Mouse (Mus musculus): Measurements from ENCODE around the gene Atp6v1g3.

Gene Atp6v1g3

DNA sequence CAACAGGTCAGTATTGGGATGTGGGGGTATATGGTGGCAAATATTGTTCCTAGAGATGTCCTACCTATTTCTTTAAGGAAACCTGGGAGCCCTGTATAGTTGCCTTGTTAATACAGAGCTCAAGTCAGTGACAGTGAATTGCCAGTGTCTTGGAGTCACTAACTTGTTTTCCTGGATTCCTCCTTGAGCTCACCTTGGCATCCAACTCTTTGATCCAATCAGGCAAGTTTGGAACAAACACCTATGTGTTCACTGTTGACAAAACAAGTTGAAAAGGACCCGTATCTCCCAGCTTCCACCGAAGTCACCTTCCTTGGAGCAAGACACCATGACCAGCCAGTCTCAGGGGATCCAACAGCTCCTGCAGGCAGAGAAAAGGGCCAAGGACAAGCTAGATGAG is at the start of gene Atp6v1g3:
Atp6v1g3 (plus strand) TSS at position 301 of the 400 bp plus-strand sequence.
- DNase-seq (ENCODE audit: low spot score in 2 of 2): no peak

- no peak for DNase-seq (ENCODE audit: low spot score in 2 of 2)
Observed at GRCm38 (mm10) chr1:138233051-138233450, 40.5 kb upstream of the Atp6v1g3 start.

GRCm38 (mm10) chr1:138237252-138237651 is 36.3 kb upstream of the Atp6v1g3 start:
- DNase-seq (ENCODE audit: low spot score in 2 of 2): no peak

GRCm38 (mm10) chr1:138243947-138244346 is 29.6 kb upstream of the Atp6v1g3 start:
- DNase-seq (ENCODE audit: low spot score in 2 of 2): no peak

DNA sequence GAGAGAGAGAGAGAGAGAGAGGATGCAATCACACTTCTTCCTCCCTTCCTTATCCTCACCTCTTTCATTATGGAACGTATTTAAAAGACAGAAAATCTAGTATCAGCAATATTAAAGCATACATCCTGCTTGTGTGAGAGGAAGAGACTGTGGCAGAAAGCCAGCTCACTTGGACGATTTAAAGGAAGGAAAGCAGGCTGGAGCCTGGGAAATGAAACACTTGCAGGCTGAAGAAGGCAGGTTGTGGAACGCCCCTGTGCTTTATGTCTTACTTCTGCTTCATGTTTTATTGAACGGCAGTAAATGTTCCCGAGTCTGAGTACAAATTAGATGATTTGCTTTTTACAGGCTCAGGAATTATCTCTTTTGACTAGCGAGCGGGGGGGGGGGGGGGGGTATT is 29.1 kb upstream of the Atp6v1g3 start:
- peak in 1 of 2 experiments; percentile 20 for DNase-seq (ENCODE audit: low spot score in 2 of 2)

DNA sequence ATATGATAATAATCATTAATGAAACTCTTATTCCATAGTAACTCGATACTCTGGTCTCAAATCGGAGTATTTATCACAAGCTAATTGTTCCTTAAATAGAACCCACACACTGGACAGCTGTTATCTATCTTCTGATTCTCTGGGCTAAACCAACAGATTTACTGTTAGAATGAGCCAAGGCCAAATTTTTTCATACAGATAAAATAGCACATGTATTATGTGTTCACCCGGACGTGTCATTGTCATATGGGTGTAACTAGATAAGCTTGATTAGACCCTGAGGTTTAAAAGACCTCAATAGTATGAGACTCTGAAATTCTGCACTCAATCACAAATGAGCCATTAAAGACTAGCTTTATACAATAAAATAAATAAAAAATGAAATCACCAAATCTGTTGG is 28.4 kb upstream of the Atp6v1g3 start:
- DNase-seq (ENCODE audit: low spot score in 2 of 2): no peak

GRCm38 (mm10) chr1:138245533-138245932 is 28.0 kb upstream of the Atp6v1g3 start:
- DNase-seq (ENCODE audit: low spot score in 2 of 2): no peak

GRCm38 (mm10) chr1:138246438-138247164 is 26.9 kb upstream of the Atp6v1g3 start:
- no peak for DNase-seq (ENCODE audit: low spot score in 2 of 2)

GRCm38 (mm10) chr1:138247699-138248483 is 25.6 kb upstream of the Atp6v1g3 start:
- DNase-seq (ENCODE audit: low spot score in 2 of 2): no peak

- DNase-seq (ENCODE audit: low spot score in 2 of 2): no peak
Observed at GRCm38 (mm10) chr1:138248770-138249169, 24.8 kb upstream of the Atp6v1g3 start.

DNA sequence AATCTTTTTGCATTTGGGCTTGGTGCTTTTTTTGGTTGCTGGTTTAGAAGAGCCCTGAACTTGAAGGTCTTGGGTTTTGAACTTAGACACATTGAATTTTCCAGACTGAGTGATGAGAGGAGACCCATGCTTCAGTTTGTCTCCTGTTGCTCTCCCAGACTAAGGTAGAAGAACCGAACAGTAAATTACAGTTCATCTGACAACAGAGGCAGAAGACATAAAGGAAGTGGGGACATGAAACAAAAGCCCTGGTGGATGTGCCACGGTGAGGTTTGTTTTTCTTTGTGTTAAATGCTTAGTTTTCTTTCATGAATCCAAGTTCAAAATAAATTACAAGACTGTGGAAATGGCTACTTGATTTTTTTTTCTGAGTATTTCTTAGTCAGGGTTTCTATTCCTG is 22.6 kb upstream of the Atp6v1g3 start:
- DNase-seq (ENCODE audit: low spot score in 2 of 2): no peak

DNA sequence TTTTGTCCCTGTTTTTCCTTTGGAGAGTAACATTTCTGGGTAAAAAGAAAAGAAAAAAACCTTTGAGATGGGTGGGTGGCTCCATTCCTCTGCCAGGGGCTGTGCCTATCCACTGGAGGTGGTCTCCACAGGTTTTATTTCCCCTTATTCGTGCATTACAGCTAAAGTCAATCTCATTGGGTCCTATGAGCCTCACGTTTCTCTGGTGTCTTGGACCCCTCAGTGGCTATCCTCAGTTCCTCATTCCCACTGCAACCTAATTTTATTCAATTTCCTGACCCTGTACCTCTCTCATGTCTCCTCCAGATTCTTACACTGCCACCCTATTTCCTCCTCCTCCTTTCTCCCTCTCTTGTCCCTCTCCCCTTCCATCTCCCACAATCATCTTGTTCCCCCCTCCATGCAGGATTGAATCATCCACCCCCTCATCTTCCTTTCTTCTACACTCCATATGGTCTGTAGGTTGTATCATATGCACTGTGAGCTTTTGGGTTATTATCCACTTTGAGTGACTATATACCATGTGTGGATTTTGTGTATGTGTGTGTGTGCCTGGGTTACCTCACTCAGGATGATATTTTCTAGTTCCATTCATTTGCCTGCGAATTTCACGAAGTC is 17.3 kb upstream of the Atp6v1g3 start:
- no peak for DNase-seq (ENCODE audit: low spot score in 2 of 2)

DNA sequence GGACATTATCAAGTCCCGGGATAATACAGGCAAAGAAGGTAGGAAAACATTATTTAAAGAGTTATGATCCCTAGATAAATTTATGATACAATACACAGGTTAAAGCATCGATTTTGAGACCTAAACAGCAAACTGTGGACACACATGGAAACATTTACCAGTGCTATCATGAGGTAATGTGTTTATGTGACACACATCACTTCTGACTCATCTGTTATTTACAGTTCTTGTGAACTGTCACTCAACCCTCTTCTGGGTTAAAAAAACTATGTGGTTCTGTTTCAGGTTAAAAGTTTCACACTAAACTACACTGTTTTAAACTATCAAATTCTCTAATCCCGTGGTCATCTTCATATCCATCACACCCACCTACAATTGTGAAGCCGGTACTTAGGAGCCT is 14.8 kb upstream of the Atp6v1g3 start:
- no peak for DNase-seq (ENCODE audit: low spot score in 2 of 2)

DNA sequence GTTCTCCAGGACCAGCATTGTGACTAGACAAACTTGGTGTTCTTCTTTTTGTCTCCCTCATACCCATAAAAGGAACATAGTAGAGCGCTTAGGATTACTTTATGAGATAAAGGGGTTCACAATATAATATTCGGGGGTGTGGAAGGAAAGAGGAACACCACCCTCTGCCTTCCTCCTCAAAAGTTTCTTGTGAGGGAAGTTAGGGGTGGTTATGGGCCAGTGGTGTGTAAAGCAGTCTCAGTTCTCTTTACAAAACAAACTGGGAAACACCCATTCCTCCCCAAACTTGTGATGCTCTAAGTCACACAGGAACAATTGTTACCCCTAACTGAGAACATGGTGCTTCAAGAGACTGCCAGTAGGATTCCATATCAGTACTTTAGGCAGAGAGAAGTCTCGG is 12.0 kb upstream of the Atp6v1g3 start:
- DNase-seq (ENCODE audit: low spot score in 2 of 2): no peak

GRCm38 (mm10) chr1:138262408-138262807 is 11.1 kb upstream of the Atp6v1g3 start:
- DNase-seq (ENCODE audit: low spot score in 2 of 2): no peak

DNA sequence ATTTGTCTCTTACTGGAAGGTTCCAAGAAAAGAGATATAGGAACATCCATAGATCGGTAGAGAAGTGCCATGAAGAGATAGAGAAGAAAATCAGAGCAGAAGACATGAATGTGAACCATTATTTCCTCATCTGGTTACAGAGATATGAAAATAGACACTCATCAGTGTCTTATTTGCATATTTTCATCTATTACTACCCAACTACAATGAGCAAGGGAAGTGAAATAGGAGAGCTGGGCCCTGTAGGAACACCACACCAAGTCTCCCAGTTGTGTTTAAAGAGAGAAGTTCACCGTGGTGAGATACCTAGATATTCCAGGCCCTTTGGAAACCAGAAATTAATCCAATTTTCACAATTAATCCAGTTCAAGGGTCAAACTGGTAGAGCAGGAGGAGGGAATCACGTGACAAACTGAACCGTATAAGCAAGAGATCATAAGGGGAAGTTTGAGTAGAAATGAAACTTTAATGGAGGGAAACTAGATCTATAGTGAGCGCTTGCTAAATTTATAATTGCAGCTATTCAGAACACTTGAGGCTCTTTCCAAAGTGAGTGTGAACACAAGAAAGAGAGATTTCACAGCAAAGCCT is 6.0 kb upstream of the Atp6v1g3 start:
- no peak for DNase-seq (ENCODE audit: low spot score in 2 of 2)

DNA sequence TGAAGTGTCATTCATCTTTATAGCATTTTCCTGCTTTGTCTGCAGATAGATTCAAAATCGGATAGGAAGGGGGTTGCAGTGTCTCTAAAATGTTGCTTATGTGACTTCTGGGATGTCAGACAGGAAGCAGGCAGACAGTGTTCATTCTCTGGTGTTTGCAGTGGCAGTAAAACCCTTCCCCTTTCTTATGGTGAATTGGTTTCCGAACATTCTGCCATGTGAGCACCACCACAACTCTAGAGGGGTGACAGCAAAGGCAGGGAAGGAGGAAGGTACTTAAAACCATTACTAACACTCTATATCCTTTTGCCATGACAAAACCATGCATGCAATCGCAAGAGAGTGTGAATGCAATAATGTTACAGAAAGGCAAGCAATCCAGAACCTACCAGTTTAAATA is 1.4 kb downstream of the Atp6v1g3 start:
- no peak for DNase-seq (ENCODE audit: low spot score in 2 of 2)

GRCm38 (mm10) chr1:138275859-138276258 is 2.3 kb downstream of the Atp6v1g3 start:
- DNase-seq (ENCODE audit: low spot score in 2 of 2): no peak

DNA sequence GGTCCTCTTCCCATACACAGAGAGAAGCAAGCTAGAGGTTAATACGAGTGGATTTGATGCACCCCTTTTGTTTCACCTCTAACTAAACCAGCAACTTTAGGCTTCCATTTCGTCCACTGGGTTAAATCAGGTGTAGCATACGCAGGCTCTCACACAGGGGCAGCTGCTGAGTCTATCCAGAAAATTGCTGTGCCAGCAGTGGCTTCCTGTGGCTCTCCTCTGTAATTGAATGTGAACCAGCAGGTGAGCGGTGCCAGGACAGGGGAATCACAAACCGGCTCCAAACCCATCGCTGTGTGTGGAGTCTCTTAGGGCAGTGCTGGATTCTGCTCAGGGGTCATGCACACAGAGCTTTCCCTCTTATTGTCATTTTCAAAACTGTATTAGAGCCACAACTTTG is 7.6 kb downstream of the Atp6v1g3 start:
- no peak for DNase-seq (ENCODE audit: low spot score in 2 of 2)

- no peak for DNase-seq (ENCODE audit: low spot score in 2 of 2)
Observed at GRCm38 (mm10) chr1:138282413-138283141, 9.0 kb downstream of the Atp6v1g3 start.

- DNase-seq (ENCODE audit: low spot score in 2 of 2): no peak
Observed at GRCm38 (mm10) chr1:138287665-138288064, 14.1 kb downstream of the Atp6v1g3 start.

- DNase-seq (ENCODE audit: low spot score in 2 of 2): no peak
Observed at GRCm38 (mm10) chr1:138288721-138289120, 15.2 kb downstream of the Atp6v1g3 start.
